Mouse (Mus musculus) adrenal gland, adult 8-10 months (tissue): ENCODE data around the gene Cpn2. TPM values are rescaled to one million over a fixed set of nuclear protein-coding genes. Genes with fewer than 3 reads are reported as not detected.

Source experiments
- DNase-seq: peaks from one replicate; pipeline ENCODE4 v3.0.0; 2022
- total RNA-seq, 4 experiments: library from RNA; stranded (reverse); gene quantifications; 2 replicates each; pipeline ENCODE4 v1.2.4; 2022

Gene Cpn2
- total RNA-seq, 4 experiments from 2014 or later: 0.12 to 0.91 (median 0.74) TPM

GRCm38 (mm10) chr16:30278406-30278805 is 11.1 kb upstream of the Cpn2 start:
- no peak for DNase-seq

- no peak for DNase-seq
Observed at GRCm38 (mm10) chr16:30275558-30276340, 8.4 kb upstream of the Cpn2 start.

DNA sequence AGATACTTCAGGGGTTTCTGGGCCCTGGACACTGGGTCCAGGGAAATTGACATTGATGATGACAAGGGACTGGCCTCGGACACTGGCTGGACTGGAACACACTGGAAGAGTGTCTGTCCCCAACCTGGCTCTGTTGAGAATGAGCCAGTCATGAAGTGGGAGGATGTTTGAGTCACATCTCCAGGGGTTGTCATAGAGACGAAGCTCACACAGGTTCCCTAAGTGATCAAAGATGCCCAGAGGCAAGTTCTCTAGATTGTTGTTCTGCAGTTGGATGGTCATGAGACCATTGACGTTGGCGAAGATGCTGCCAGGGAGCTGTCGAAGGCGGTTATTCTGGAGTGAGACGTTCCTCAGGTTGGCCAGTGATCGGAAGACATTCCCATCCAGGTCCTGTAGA is 5.8 kb upstream of the Cpn2 start:
- no peak for DNase-seq

- DNase-seq: no peak
Observed at GRCm38 (mm10) chr16:30271941-30272595, 4.8 kb upstream of the Cpn2 start.

DNA sequence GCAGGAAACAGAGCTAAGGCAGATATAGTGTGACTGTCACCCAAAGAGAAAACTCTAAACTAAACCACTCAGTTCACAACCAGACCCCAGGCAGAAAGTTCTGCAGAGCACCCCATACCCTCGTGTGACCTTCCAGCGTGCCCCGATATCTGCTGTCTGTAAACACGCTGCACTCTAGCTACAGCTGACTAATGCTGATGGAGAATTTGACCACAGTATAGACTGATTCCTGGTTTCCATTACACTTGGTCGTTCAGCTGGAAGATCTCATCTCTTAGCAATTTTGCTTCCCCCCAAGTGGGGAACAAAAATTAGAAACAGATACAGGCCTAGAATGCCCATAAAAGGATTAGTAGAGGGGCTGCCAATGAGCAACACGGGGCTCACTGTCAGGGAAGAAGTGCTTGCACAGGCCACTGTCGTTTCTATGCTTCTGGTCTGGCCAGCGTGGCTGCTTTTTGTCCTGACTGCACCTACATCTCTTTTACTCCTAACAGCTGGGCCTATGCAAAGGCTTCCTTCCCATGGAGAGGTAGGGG is 4.0 kb upstream of the Cpn2 start:
- DNase-seq: no peak

- DNase-seq: no peak
Observed at GRCm38 (mm10) chr16:30266561-30266960, 738 bp downstream of the Cpn2 start.

GRCm38 (mm10) chr16:30265611-30266010 is 1.7 kb downstream of the Cpn2 start:
- no peak for DNase-seq

GRCm38 (mm10) chr16:30263156-30263555 is 4.1 kb downstream of the Cpn2 start:
- DNase-seq: no peak

DNA sequence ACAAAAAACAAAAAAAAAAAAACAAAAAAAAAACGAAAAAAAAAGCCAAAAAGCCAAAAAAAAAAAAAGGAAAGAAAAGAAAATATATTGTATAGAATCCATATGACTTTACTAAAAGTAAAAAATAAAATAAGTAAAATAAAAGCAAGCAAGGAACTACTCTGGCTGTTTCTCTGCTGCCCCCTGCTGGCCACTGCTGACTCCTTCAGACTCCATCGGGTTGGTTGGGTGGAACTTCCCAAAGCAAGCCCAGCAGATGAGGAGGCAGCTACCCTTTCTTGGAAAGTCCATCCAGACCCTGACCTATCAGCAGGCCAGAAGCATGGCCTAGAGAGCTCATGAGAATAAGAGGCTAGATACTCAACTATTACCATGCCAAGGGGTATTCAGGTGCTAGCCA is 4.6 kb downstream of the Cpn2 start:
- peak; percentile 21 for DNase-seq

DNA sequence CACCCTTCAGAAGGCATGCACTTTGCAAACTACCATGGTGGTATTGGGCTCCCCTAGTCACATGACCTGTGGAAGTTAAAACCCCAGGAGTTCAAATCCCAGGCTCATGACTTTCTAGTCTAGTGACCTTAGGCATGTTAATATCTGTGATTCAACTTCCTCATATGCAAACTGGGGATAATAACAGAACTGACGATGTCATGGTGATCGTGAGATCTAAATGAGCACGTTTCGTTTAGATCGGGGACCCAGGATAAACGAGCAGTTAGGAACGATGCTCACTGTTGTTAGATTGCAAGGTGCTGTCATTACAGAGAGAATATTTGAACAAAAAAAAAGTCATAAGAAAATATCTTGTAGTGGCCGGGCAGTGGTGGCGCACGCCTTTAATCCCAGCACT is 5.1 kb downstream of the Cpn2 start:
- DNase-seq: no peak

GRCm38 (mm10) chr16:30261341-30261740 is 6.0 kb downstream of the Cpn2 start:
- no peak for DNase-seq

DNA sequence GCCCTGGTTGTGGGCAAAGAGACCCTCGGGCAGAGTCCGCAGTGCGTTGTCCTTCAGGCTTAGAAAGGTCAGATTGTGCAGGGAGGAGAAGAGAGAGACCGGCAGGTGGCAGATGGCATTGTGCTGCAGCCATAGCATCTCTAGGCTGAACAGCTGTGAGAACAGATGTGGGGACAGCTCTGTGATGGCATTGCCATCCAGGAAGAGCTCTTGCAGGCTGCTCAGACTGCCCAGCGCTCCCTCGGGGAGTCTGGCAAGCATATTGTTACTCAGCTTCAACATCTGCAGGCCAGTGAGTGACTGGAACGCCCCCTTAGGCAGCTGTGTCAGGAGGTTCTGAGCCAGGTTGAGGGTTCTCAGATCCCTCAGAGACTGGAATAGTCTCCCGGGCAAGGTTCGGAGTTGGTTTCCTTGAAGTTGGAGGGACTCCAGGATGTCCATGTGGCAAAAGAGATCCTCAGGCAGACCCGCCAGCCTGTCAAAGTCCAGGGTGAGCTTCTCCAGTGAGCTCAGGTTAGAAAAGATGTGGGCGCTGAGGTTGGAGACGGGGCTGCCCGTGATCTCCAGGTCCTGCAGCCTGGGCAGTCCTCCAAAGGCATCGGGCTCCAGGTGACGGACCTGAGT is 7.2 kb downstream of the Cpn2 start:
- DNase-seq: no peak

GRCm38 (mm10) chr16:30259444-30259843 is 7.9 kb downstream of the Cpn2 start:
- DNase-seq: no peak

- no peak for DNase-seq
Observed at GRCm38 (mm10) chr16:30258441-30258840, 8.9 kb downstream of the Cpn2 start.

GRCm38 (mm10) chr16:30257718-30258117 is 9.6 kb downstream of the Cpn2 start:
- DNase-seq: no peak

DNA sequence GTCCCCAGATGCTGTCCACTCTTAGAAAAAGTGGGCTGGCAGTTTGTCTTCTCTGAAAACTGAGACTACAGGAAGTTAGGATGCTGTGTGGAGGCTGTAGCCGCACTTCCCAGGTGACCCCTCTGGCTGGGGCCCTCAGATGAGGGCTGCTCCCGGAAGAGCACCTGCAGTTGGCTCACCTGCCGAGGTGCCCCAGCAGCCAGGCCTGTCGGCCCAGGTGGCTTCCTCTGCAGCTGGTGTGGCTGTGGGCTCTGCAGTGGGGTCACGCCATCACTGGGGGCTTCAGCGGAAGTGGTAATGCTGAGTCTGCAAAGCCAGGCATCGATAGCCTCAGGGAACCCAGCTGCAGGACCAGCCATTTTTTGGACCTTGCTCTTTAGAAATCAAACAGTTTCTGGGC is 12.2 kb downstream of the Cpn2 start:
- DNase-seq: no peak

GRCm38 (mm10) chr16:30253900-30254299 is 13.4 kb downstream of the Cpn2 start:
- no peak for DNase-seq

GRCm38 (mm10) chr16:30253374-30253773 is 13.9 kb downstream of the Cpn2 start:
- no peak for DNase-seq

- peak; percentile 66 for DNase-seq
Observed at GRCm38 (mm10) chr16:30252003-30252418, 15.3 kb downstream of the Cpn2 start.

DNA sequence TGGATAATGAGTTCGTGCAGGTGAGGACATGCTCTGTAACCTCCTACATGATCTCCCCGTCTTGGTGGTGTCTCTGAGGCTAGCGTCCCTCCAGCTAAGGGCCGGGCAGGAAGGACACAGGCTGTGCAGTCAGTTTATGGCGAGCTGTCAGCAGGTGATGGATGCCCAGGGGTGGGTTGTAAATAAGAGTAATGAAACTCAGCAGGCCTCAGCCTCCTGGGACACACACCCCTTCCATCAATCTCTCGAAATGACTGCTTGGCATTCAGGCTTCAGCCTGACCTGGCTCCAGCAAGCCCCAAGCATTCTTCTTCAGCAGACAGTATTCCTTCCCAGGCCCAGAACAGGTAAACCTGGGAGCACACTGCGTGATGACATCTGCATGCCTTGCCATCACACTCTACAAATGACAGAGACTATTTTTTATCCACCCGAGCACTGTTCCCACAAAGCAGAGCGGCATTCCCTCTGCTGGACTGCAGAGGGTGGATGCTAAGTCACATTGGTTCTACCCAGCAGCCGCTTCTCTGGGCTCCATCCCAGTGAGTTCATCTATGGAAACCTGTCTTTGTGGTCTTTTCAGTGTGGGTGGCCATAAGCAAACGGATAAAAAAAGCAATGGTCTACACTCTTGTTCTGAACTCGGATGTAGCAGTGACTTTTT is 23.1 kb downstream of the Cpn2 start:
- no peak for DNase-seq

DNA sequence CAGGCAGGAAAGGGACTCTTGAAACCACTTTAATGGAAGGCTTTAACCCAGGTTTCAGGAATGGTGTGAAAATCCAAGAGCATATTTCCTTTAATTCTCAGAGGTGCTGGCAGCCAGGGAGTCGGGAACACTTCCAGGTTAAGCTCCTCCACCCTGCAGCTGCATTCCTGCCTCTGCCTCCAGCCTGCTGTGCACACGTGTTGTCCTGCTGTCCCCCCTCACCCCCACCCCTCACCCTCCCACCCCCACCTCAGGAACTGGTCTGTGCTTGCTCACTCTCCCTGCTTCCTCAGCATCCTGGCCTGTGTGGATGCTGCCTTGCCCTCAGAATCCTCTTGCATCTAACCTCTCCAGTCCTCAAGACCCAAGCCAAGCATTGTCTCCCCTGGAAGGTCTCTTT is 25.7 kb downstream of the Cpn2 start:
- DNase-seq: no peak

- DNase-seq: no peak
Observed at GRCm38 (mm10) chr16:30238791-30239190, 28.5 kb downstream of the Cpn2 start.
